Mouse (Mus musculus): ENCODE measurements around the gene Map3k9. TPM values are rescaled to one million over a fixed set of nuclear protein-coding genes. Genes with fewer than 3 reads are reported as not detected.

The Map3k9 gene
- under 1 TPM; 0.09 to 0.26 (median 0.18) TPM for total RNA-seq (2022)

DNA sequence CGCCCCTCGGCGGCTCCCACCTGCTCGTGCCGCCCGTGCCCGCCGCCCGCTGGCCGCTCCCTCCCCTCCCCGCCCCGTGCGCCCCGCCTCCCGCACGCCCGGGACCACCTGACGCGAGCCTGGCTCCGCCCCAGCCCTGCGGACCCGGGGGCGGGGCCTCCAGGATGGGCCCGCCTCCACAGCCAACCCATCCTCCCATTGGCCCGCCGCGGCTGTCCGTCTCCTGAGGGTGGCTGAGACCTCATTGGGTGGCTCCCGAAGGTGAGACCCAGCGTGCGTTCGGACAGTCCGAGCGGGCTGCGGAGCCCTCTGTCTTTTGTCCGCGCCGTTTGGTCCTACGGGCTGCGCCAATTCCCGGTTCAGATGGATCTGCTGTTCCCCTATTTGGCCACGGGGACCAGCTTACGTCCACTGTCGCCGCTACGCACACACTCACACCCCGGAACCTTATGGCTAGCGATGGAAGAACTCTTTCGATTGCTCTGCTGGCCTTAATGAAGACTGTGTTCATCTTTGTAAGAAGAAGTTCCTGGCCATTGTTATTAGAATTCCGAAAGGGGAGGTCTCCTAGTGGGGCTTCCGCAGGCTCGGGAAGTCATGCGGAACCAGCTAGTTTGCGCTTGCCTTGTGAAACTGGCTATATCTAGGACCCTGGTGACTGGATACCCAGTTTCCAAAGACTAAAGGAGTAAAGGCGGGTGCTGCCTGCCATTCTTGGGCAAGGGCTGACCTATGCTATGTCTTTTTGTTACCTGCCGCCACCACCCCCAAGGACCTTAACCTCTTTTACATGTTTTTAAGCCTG is at the start of gene Map3k9:
Gene Map3k9, minus strand, starts transcription at position 71 of the 805 bp plus-strand sequence.
- DNase-seq (ENCODE audit: low spot score): peak; percentile 87

DNA sequence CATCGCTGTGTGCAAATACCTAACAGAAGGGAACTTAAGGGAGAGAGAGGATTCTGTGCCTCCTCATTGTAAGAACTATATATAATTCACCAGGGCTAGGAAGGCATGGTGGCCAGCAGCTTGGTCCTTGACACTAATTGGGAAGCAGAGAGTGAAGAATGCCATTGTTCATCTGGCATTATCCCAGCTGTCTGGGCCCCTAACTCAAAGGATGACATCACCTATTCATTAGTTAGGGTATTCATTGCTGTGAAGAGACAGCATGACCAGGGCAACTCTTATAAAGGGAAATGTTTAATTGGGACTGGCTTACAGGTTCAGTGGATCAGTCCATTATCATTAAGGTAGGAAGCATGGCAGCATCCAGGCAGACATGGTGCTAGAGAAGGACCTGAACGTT is 47.4 kb upstream of the Map3k9 start:
- DNase-seq (ENCODE audit: low spot score): no peak

DNA sequence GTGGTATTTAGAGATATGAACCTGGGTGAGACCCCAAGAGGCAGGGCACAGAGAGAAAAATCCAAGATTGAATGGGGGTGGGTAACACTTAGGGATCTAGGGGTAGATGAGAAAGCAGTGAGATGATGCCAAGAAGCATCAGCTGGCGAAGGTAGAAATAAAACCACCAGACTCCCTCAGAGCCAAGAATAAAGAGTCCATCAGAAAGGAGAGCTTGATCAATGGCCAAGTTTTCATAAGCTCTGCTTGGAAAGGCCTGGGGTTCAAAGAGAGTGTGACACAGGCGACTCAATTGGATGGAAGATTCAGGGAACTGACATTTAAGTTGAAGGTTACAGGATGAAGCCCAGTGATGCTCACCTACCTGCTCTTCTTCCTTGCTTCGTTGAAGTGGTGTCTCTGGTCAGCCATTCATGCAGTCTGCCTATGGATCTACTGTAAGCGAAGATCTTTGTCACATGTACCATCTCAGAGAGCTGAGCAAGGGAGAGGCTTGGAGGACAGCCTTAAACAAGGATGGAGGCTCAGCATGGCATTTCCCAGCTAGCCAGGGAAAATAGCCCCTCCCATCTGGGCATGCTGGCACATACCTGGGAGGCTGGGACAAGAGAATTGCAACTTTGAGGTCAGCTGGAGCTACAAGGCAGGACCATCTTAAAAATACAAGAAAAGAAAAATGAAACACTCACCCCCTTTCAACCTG is 42.0 kb upstream of the Map3k9 start:
- no peak for DNase-seq (ENCODE audit: low spot score)

DNA sequence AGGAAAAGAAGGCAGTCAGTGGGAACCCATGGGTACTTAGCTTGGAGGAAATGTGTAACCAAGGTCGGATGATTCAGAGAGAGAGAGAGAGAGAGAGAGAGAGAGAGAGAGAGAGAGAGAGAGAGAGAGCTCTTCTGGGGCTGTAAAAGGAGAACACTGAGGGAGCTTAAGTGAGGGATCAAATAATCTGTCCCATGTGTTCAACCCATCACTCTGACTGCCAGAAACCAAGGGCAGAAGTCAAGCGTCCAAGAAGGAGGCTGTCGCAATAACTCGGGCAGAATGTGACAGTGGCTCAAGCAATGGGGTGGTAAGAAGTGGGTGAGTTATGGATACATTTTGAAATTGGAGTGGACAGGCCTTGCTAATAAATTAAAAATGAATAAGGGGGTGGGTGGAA is 41.2 kb upstream of the Map3k9 start:
- DNase-seq (ENCODE audit: low spot score): no peak

DNA sequence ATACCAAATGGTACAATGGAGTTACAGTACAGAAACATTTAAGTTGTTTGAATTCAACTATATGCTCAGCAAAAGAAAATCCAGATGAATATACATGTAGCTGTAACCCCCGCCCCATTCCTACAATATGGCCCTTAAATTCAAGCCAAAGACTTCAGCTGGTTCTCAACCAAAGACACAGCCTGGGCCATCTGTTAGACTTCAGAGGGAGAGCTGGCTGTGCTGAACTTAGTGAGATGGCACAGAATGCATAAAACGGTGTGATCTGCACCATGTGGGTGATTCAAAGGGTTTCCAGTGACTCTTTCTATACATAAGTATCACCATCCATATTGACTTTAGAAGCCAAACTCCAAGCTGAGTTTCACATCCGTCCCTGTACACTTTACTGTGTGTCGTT is 39.7 kb upstream of the Map3k9 start:
- no peak for DNase-seq (ENCODE audit: low spot score)

DNA sequence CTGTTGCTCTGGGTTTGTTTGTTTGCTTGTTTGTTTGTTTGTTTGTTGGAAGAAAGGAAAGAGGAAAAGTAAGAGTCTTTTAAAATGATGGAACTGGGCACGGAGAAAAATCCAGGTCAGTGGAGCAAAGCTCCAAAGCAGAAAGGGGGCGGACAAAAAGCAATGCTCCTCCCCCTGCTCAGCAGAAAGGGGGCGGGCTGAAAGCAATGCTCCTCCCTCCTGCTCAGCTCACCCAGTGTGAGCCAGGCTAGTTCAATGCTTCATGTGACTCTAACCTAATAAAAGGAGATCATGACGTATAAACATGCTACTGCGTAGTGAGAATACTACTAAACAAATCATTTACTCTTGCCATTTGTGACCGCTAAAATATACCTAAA is 36.1 kb upstream of the Map3k9 start:
- no peak for DNase-seq (ENCODE audit: low spot score)

DNA sequence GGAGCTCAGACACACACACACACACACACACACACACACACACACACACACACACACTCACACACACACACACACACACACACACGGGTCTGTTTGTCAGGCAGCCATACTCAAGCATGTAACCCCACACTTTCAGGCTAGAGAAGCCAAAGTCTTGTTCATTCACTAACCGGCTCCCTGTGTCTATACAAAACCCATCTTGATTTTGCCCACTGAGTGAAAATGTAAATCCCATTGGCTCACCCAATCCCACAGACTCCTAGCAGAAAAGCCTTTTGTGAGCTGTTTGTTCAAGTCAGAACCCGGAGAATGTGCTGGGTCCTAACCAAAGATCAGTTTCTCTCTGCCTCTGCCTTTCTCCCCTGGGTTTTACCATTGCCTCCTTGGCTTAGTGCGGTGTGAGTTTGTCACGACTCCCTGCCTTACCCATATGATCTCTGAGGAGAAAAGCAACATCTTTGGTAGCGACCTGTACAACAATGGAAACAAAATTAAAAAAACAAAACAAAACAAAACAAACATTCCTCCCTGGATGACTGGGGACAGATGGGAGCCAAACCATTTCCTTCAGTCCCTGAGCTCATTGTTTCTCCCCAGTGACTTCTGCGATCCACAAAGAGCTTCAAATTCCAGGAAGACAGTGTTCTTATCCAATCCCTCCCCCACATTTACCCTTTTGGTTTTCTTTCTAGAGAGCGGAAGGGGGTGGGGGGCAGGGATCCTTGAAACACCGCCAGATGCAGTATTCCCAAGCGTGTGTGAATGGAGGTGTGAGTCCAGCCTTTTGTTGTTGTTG is 35.6 kb upstream of the Map3k9 start:
- DNase-seq (ENCODE audit: low spot score): peak; percentile 55

DNA sequence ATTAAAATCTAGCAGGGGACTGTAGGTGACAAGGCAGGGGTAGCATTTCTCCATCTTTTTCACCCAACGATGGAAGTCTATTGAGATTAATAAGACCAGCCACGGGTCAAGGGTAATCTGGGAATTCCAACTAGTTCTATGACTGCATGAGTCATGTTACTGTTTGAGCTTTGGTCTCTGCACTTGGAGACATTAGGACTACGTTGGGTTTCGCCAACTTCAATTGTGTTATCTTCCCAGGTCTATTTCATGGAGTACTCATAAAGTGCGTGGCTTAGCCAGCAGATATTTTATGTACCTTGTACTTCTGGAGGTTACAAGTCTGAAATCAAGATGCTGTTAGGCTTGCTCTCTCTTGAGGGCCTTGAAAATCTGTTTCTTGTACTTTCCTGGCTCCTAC is 33.8 kb upstream of the Map3k9 start:
- DNase-seq (ENCODE audit: low spot score): no peak

- DNase-seq (ENCODE audit: low spot score): no peak
Observed at GRCm38 (mm10) chr12:81810417-81810816, 29.4 kb upstream of the Map3k9 start.

- DNase-seq (ENCODE audit: low spot score): no peak
Observed at GRCm38 (mm10) chr12:81808596-81808995, 27.6 kb upstream of the Map3k9 start.

GRCm38 (mm10) chr12:81807953-81808352 is 27.0 kb upstream of the Map3k9 start:
- DNase-seq (ENCODE audit: low spot score): peak; percentile 41

DNA sequence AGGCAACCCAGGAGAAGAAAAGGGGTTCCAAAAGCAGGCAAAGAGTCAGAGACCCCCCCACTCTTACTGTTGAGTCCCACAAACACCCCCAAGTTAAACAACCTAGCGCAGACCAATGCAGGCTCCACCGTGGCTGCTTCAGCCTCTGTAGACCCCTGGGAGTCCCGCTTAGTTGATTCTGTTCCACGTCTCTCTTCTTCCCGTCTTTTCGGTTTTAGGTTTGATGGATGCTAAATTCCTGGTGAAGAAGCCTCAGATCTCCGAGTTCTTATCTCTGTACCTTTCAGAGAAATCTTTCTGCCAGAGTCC is 26.5 kb upstream of the Map3k9 start:
- no peak for DNase-seq (ENCODE audit: low spot score)

GRCm38 (mm10) chr12:81806759-81807528 is 26.0 kb upstream of the Map3k9 start:
- peak; percentile 58 for DNase-seq (ENCODE audit: low spot score)

DNA sequence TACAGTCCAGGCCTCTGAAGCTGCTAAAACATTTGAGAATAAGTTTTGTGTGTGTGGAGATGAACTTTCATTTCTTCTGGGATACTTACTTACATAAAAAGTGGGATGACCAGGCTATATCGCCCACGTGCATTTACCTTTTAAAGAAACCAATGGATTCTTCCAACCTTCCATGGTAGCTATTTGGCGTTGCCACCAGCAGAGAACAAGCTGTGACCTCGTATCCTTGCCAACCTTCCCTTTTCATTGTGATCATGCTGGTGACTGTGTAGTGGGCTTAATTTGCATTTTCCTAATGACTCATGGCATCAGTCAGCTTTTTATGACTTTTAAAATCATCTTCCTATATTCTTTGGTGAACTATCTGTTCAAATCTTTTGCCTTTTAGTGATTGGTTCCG is 25.1 kb upstream of the Map3k9 start:
- DNase-seq (ENCODE audit: low spot score): no peak

- no peak for DNase-seq (ENCODE audit: low spot score)
Observed at GRCm38 (mm10) chr12:81803803-81804202, 22.8 kb upstream of the Map3k9 start.

GRCm38 (mm10) chr12:81803016-81803415 is 22.0 kb upstream of the Map3k9 start:
- DNase-seq (ENCODE audit: low spot score): no peak

DNA sequence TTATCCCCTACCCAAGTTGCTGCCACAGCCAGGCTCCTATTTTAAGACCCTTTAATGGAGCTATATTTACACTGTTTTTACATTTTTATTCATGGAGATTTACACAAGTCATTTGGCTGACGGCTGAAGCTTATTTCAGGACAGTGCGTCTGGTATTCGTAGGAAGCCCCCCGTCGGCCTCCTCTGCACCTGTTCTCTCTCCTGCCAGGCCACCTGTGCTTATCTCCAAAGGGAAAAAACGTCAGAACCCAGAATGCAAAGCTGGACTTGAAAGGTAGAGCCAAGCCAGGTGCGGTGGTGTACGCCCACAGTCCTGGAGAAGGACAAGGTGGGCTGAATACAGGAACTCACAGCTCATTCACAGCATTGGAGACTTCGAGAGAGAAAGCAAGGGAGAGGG is 20.2 kb upstream of the Map3k9 start:
- DNase-seq (ENCODE audit: low spot score): no peak

DNA sequence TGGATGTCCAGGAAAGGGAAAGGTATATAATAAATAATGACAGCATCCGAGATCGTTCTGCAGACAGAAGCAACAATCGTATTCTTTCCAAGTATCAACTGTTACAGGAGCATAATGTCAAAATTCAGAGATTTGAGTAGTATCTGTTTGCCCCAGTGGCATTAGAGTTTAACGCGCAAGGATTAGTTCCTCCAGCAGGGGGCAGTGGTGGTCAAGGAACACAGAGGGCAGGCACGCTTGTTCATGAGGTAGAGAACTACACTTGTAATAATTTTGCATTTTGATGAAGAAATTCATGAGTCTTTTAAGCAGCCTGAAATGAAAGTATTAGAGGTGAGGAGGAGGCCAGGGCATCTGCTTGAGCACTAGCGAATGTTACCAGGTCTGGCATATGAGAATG is 15.6 kb upstream of the Map3k9 start:
- DNase-seq (ENCODE audit: low spot score): peak; percentile 84

DNA sequence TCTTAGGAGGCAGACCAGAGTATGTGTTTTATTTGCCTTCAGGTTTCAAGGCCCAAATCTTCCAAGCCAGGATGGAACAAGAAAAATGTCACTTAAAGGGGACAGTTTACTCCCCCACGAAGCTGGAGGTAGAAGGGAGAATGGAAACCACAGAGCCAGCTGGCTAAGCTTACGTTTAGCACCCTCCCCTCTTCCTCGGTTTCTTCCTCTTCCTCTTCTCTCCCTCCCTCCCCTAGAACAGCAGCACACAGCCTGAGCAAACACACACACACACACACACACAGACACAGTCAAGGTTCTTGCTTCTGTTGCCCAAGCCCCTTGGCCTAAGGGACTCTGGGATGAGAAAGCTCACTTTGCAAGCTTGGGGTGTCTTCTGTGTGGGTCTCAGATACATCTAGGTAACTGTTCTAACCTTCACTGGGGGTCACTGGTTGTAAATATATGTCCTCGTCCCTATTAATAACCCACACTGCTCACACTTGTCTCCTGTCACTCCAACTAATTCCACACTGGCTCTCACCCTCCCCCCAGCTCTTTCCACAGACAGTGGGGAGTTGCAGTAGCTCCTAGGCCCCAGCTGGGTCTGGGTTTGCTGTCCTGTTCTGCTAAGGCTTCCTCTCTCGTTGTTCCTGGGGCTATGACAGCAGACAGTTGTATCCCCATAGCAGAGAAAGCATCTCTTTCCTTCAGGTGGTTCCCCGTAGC is 11.7 kb upstream of the Map3k9 start:
- DNase-seq (ENCODE audit: low spot score): no peak

- DNase-seq (ENCODE audit: low spot score): no peak
Observed at GRCm38 (mm10) chr12:81789499-81789898, 8.5 kb upstream of the Map3k9 start.

- peak; percentile 94 for DNase-seq (ENCODE audit: low spot score)
Observed at GRCm38 (mm10) chr12:81788672-81789084, 7.7 kb upstream of the Map3k9 start.
